Mouse (Mus musculus) spleen, postnatal 36 days (tissue): ENCODE measurements around the gene Ctso.

Experiments used
- DNase-seq, 2 experiments: peaks; one replicate each; pipeline ENCODE4 v3.0.0; 2022; ENCODE audit warnings: low spot score in 2 of 2, mixed read lengths in 1 of 2

Ctso gene

GRCm38 (mm10) chr3:81932141-81933101, at the start of gene Ctso:
Gene Ctso, plus strand, starts transcription at chr3:81932601.
- peak; percentile 86 to 90 for DNase-seq

GRCm38 (mm10) chr3:81883916-81884315, 48.5 kb upstream of the Ctso start:
- no peak for DNase-seq

- DNase-seq, result no peak
Observed at GRCm38 (mm10) chr3:81885566-81885965, 46.8 kb upstream of the Ctso start.

- DNase-seq, result no peak
Observed at GRCm38 (mm10) chr3:81889137-81889536, 43.3 kb upstream of the Ctso start.

- DNase-seq, result no peak
Observed at GRCm38 (mm10) chr3:81910286-81911036, 21.9 kb upstream of the Ctso start.

GRCm38 (mm10) chr3:81916030-81916686, 16.2 kb upstream of the Ctso start:
- DNase-seq, result no peak

- no peak for DNase-seq
Observed at GRCm38 (mm10) chr3:81917354-81917935, 15.0 kb upstream of the Ctso start.

GRCm38 (mm10) chr3:81918215-81918614, 14.2 kb upstream of the Ctso start:
- DNase-seq, result no peak

- no peak for DNase-seq
Observed at GRCm38 (mm10) chr3:81919681-81920080, 12.7 kb upstream of the Ctso start.

GRCm38 (mm10) chr3:81922910-81923309, 9.5 kb upstream of the Ctso start:
- DNase-seq, result peak; percentile 4 to 20

GRCm38 (mm10) chr3:81924931-81925330, 7.5 kb upstream of the Ctso start:
- DNase-seq, result peak; percentile 44 to 59

GRCm38 (mm10) chr3:81925856-81926255, 6.5 kb upstream of the Ctso start:
- DNase-seq, result peak; percentile 85 to 88

GRCm38 (mm10) chr3:81926764-81927325, 5.6 kb upstream of the Ctso start:
- peak; percentile 66 to 73 for DNase-seq

GRCm38 (mm10) chr3:81929073-81929472, 3.3 kb upstream of the Ctso start:
- peak in 1 of 2 experiments; percentile 8 for DNase-seq

GRCm38 (mm10) chr3:81931695-81932094, 706 bp upstream of the Ctso start:
- DNase-seq, result no peak

GRCm38 (mm10) chr3:81933348-81933747, 947 bp downstream of the Ctso start:
- no peak for DNase-seq

- no peak for DNase-seq
Observed at GRCm38 (mm10) chr3:81938924-81939323, 6.5 kb downstream of the Ctso start.

GRCm38 (mm10) chr3:81942341-81942740, 9.9 kb downstream of the Ctso start:
- no peak for DNase-seq

GRCm38 (mm10) chr3:81943097-81943496, 10.7 kb downstream of the Ctso start:
- DNase-seq, result no peak

GRCm38 (mm10) chr3:81944851-81945393, 12.5 kb downstream of the Ctso start:
- DNase-seq, result no peak

- DNase-seq, result no peak
Observed at GRCm38 (mm10) chr3:81949048-81949447, 16.6 kb downstream of the Ctso start.
